Mouse (Mus musculus) brain, embryonic 14.5 days (tissue): ENCODE measurements at regions not wholly inside any gene's neighbourhood (a gene's known extent, or its start where the extent isn't known, plus 50 kb on each side); places are given as distances from the start of the nearest gene placed in this dataset.
"Not testable (repeated sequence)": the region's sequence is repeated elsewhere in the genome, so short reads cannot be mapped to it uniquely, and the experiment has no call there.

Source experiments
- DNase-seq: peaks from one replicate; pipeline ENCODE4 v3.0.0-alpha.2; 2011; ENCODE audit warnings: low read depth
- CTCF ChIP-seq: fragments of 200-500 bp; IDR thresholded peaks from 2 replicates; pipeline ENCODE4 v1.5.1; 2012; ENCODE audit warnings: inconsistent platforms, mild to moderate bottlenecking, moderate library complexity, borderline replicate concordance; ENCODE audit not compliant: insufficient read depth, insufficient read length; ENCODE audit errors: extremely low read depth
- POLR2A ChIP-seq: fragments of 200-500 bp; IDR thresholded peaks from 2 replicates; pipeline ENCODE4 v1.6.1; 2012; ENCODE audit warnings: mild to moderate bottlenecking, inconsistent platforms, borderline replicate concordance; ENCODE audit not compliant: poor library complexity, insufficient read depth, insufficient read length, severe bottlenecking; ENCODE audit errors: extremely low read depth

DNA sequence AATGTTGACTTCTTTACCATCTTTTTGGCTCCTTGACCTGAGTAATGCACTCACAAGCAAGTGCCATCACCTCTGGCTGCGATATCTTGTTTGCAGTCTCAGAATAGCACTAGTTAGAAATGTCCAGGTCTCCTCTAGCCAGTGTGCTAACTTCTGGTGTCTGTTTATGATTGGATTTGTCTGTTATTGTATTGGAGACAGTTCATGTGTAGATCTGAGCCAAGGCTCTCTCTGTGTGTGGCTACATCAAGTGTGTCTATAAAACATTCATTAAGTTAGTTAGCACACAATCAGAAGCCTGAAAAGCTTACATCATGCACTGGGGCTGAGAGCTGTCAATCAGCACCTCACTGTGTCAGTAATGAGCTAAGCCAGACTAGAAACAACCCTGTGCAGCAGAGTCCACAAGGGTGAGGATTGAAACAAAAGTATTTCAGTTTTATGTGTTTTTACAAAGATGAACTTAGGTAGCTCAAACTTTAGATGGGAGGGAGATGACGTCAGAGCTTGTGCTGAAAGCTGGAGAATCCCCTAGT, 214.5 kb downstream of the Fam76b start:
- DNase-seq = no peak

DNA sequence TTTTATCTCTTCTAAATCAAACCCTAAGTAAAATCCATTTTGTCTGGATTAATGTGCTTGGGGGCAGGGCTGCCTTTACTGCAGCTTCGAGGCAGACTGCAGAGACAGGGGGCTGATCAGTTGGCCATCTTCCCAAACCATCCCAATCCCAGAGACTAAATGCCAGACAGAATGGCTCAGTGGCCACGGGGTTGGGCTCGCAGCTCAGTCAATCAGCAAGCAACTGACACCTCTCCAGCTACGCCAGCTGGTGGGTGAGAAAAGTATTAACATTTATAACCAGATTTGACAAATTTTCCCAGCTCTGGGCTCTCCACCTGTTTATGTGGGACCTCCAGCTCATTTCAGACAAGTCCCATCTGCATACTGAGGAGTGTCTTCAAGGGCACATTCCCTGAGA, 220.7 kb downstream of the Fam76b start:
- DNase-seq = peak; percentile 84

More for the DNA sequence above, 214.5 kb downstream of the Fam76b start:
- TF ChIP-seq POLR2A = no peak
- TF ChIP-seq CTCF = no peak

DNA sequence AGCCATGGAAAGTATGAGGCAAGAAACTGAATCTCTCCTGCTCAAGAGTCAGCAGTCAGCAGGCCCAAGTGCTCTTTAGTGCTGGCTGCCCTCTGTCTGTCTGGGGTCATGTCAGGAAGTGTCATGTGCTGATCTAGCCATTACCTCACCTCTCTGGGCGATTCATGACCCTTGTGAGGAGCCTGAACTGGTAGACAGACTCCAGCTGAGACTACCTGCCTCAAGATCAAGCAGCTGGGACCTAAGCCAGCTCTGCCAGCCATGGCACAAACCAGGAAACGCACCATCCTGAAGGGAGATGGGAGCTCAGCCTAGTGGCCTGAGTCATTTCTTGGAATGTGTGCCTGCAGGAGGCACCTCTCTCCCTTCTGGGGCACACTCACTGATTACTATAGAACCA, 221.2 kb upstream of the Sesn3 start:
- TF ChIP-seq POLR2A = no peak

More for the DNA sequence above, 220.7 kb downstream of the Fam76b start:
- no peak for TF ChIP-seq POLR2A
- TF ChIP-seq CTCF = no peak

DNA sequence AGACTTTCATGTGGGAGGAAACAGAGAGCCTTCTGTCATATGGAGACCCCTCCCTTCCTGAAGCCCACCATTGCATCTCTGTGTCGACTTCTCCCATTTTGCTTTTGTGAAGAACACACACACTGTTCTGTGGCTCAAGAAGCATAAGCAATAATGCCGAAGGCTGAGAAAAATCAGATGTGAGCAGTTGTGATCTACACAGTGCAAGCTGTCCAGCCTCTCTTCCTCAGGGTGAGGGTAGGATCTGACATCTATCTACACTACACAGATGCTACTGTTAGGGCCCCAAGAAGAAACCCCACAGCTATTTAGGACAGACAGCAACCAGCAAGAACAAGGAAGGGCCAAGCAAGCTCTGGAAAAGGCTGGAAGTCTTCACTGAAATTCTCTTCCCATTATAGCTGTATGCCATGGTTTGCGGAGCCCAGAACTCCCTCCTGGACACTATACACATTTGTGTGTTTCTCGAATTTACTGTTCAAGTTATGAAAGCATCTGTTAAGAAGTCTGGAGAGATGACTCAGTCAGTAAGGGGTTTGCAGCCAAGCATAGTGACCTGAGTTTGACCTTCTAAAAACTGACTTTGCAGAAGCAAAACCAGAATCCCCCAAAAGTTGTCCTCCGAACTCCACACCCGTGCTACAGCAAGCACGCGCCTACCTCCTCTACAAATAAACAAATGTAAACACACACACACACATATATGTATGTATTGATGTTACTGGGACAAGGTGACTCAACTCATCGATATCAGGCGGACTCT, 218.3 kb upstream of the Sesn3 start:
- no peak for DNase-seq
- TF ChIP-seq CTCF (no peak), POLR2A (no peak)

More for the DNA sequence above, 221.2 kb upstream of the Sesn3 start:
- no peak for DNase-seq

DNA sequence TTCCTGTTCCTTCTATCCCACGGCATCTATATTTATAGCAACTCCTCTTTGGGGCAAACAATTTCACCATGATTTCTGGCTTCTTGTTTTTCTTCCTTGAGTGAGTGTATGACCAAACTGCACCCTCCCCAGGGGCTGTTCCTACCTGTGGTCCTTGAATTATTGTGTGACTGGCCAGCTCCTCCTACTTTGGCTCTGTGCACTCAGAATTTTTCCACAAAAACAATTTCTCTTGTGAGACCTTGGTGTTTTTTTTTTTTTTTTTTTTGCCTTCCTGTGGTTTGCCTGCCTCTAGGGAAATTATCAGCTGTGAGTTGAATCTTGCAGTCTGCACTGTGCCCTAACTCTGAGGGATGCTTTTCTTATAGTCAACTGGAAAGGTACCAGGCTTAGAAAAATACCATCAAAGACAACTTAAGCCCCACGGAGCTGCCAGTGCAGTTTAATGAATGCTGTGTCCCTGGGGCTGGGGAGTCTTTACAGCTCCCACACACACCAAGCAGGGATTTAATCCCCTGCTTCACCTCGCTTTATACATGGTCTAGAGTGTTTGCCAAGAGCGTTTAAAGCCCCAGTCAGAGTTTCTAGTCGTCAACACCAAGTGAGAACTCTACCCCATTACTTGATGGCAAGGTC, 216.2 kb upstream of the Sesn3 start:
- TF ChIP-seq CTCF = no peak
- TF ChIP-seq POLR2A = no peak
- peak; percentile 93 for DNase-seq

DNA sequence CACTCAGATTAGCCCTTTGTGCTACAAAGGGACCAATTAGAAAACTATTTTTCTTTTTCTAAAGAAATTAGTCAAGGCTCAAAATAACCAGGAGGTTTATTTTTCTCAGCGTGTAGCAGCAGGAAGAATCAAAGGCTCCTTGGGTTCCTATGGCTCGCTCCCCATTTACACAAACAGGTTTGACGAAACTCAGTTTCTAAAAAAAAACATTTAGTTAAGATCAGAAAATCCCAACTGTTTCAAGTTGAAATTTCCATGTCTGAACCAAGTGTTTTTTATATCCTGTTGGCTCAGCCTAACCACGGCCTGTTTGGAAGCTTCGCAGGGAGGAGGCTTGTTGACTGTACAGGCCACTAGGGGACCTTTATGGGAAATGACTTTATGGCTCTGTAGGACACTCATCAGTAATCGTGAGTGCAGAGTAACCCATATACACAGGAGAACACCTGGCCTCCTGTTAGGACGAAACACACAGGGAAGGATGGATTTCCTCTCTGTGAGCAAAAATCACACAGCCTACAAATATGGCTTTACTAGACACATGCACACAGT, 215.6 kb upstream of the Sesn3 start:
- DNase-seq = no peak
- TF ChIP-seq POLR2A (no peak), CTCF (peak; percentile 27; the same call in 1 of the 2 replicates)

DNA sequence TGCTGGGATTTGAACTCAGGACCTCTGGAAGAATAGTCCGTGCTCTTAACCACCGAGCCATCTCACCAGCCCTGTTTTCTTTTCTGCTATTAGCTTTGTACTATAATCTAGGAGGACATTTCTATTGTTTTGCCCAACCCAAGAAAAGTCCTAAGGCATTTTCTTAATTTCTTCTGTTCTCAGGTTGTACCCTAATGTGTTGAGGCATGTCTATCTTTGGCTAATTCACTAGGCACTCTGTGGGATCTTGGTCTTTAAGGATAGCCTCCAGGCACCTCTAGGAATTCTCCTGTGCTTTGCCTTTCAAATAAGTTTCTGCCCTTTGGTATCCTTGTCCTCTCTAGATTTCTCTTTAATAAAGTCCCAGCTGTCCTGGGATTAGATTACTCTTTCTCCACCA, 214.6 kb upstream of the Sesn3 start:
- no peak for DNase-seq

DNA sequence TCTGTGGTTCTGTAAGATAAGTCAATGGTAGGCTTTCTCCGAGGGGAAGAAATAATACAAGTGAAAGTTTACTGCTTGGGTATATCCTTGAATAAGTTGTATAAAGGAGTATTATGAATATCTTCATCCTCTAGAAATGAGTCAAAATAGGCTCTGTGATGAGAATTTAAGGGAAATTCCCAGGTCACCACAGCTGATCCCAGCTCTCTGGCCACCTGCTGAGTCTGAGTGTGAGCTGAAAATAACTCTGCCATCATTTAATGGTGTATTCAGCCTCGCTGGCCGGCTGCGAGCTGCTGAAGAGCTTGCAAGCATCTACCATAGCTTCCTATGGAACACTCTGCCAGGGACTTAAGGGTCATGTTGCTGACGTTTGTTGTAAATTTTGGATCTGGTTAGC, 213.5 kb upstream of the Sesn3 start:
- no peak for DNase-seq
- TF ChIP-seq CTCF (no peak), POLR2A (no peak)

More for the DNA sequence above, 214.6 kb upstream of the Sesn3 start:
- TF ChIP-seq POLR2A (no peak), CTCF (no peak)

DNA sequence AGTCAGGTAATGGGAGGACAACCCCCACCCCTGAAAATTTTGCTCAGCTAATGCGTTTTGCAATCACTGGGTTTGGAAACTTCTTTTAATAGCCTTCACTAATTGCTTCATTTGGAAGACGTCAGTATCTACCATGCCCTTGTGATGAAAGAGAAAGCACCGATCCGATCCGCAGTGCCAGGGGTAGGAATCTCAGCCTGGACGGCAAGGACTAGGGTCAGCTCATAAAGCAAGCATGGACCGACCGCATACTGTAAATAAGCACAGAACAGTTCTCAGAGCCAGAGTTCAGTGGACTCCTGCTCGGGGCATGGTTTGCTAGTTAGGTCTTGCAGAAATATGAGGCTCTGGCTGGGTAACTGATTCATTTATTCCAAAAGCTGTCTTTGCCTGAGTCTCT, 213.0 kb upstream of the Sesn3 start:
- TF ChIP-seq CTCF (no peak), POLR2A (no peak)
- no peak for DNase-seq

DNA sequence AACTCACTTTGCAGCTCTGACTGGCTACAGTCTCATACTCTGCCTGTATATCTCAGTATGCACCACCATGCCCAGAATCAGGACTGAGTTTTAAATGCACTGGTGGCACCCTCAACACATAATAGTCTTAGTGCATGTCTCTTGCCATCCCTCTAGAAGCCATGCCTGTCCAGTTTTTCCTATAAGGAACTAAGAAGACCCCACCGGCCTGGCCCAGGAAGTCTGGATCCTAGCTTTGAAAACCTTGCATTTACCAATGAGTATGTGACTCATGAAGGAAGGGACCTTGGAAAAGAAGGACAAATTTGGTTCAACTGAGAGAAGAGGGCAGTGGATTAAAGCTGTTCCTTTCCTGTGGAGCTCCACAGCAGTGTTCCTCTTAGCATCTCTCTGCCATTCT, 212.2 kb upstream of the Sesn3 start:
- DNase-seq = no peak
- no peak for TF ChIP-seq POLR2A
- no peak for TF ChIP-seq CTCF

DNA sequence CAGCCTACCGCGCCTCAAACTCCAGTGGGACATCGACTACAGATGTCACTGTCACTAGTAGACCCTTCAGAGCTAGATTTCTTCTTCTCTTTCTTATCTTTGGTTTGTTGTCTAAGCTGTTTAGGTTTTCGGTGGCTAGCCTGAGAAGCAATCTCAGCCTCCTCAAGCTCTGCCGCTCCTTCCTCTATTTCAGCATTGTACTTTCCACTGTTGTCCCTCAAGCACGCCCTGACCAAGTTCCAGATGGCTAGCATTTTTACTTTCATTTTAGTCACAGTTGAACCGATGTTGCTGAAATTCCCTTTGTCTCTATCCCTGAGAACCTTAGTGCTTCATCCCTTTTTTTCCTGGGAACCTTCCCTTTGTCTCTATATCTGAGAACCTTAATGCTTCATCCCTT, 208.1 kb upstream of the Sesn3 start:
- not testable (repeated sequence) for DNase-seq

DNA sequence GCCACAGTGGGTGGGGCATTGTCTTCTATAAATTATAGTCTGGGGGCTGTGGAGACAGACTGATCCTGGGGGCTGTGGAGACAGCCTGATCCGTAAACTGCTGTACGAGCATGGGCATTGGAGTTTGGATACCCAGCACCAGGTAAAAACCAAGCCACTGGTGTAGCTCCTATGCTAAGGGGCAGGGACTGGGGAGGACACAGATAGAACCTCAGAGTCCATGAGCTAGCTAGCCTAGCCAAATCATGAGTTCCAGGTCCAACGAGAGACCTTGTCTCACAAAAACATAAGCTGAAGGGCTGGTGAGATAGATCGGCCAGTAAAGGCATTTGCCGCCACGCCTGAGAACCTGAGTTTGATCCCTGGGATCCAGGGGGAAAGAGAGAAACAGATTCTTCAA, 205.8 kb upstream of the Sesn3 start:
- DNase-seq = no peak

DNA sequence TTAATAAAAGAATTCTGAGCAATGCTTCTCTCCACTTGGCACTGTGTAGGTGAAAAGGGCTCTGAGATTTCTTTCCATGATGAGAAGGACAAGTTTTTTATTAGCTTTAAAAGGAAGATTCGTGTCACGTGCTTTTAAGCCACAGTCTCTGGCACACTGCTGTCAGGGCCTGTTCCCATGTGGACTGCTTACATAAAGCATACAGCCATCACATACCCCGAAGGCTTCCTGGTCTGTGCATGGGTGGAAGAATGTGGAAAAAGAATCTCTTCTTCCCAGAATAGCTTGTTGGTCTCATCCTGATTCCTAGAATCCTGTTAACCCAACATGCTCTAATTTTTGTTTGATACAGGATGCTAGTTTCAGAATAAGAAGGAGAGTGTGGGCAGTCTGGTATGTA, 205.1 kb upstream of the Sesn3 start:
- no peak for DNase-seq
- TF ChIP-seq POLR2A = no peak
- no peak for TF ChIP-seq CTCF

More for the DNA sequence above, 205.8 kb upstream of the Sesn3 start:
- no peak for TF ChIP-seq POLR2A
- TF ChIP-seq CTCF = no peak
